Mouse (Mus musculus): ENCODE results near the gene Kbtbd8. TPM values are rescaled to one million over a fixed set of nuclear protein-coding genes. Genes with fewer than 3 reads are reported as not detected.

The Kbtbd8 gene
- polyA plus RNA-seq, 1 experiment from 2014 or later: 9.3 TPM

GRCm38 (mm10) chr6:95117614-95118541 is 838 bp downstream of the Kbtbd8 start:
- peak; percentile 98 for DNase-seq (ENCODE audit: low spot score)
- Histone ChIP-seq H3K9me3 (replicated peaks) (no peaks in the 10 kb centered on the region), H3K4me1 (peaks cover 23% of the 10 kb centered on the region), H3K27me3 (ENCODE audit: low read depth, poor library complexity, severe bottlenecking) (no peaks in the 10 kb centered on the region), H3K4me3 (peak overlapping the region; percentile 85), H3K36me3 (peaks cover 18% of the 10 kb centered on the region), H3K27ac (replicated peaks) (peak overlapping the region; percentile 92)
- WGBS: under 1% methylated on average over 86 of the region's 103 CpGs

- Histone ChIP-seq H3K4me1 (peaks cover 23% of the 10 kb centered on the region), H3K4me3 (no peak overlapping the region), H3K9me3 (replicated peaks) (no peaks in the 10 kb centered on the region), H3K27ac (replicated peaks) (no peak overlapping the region), H3K36me3 (peaks cover 33% of the 10 kb centered on the region), H3K27me3 (ENCODE audit: low read depth, poor library complexity, severe bottlenecking) (no peaks in the 10 kb centered on the region)
- WGBS: 89% methylated on average over 3 of the region's 3 CpGs
- DNase-seq (ENCODE audit: low spot score): no peak
Measured at GRCm38 (mm10) chr6:95119389-95119788, 2.3 kb downstream of the Kbtbd8 start.

GRCm38 (mm10) chr6:95149931-95150534 is 33.0 kb downstream of the Kbtbd8 start:
- 72% methylated on average over 6 of the region's 6 CpGs for WGBS
- H3K36me3 ChIP-seq: no peaks in the 10 kb centered on the region
- H3K4me1 ChIP-seq: 0 out of 2 replicates have a peak, but pooled peaks cover 2% of the 10 kb centered on the region
- H3K27ac ChIP-seq (replicated peaks): no peak overlapping the region
- no peaks in the 10 kb centered on the region for H3K9me3 ChIP-seq (replicated peaks)
- DNase-seq (ENCODE audit: low spot score): no peak
- H3K27me3 ChIP-seq (ENCODE audit: low read depth, poor library complexity, severe bottlenecking): no peaks in the 10 kb centered on the region
- H3K4me3 ChIP-seq: no peak overlapping the region

- Histone ChIP-seq H3K4me1 (0 out of 2 replicates have a peak, but pooled peaks cover 2% of the 10 kb centered on the region), H3K9me3 (replicated peaks) (no peaks in the 10 kb centered on the region), H3K27ac (replicated peaks) (no peak overlapping the region), H3K27me3 (ENCODE audit: low read depth, poor library complexity, severe bottlenecking) (no peaks in the 10 kb centered on the region), H3K36me3 (no peaks in the 10 kb centered on the region), H3K4me3 (no peak overlapping the region)
- DNase-seq (ENCODE audit: low spot score): no peak
- WGBS: 97% methylated on average over 4 of the region's 4 CpGs
Measured at GRCm38 (mm10) chr6:95150885-95151284, 33.8 kb downstream of the Kbtbd8 start.

- WGBS: 76% methylated on average over 2 of the region's 2 CpGs
- H3K27ac ChIP-seq (replicated peaks): no peak overlapping the region
- no peak overlapping the region for H3K4me3 ChIP-seq
- DNase-seq (ENCODE audit: low spot score): no peak
- H3K4me1 ChIP-seq: 0 out of 2 replicates have a peak, but pooled peaks cover 2% of the 10 kb centered on the region
- H3K36me3 ChIP-seq: no peaks in the 10 kb centered on the region
- 0 out of 2 replicates have a peak, but pooled peaks cover 5% of the 10 kb centered on the region for H3K9me3 ChIP-seq (replicated peaks)
- H3K27me3 ChIP-seq (ENCODE audit: low read depth, poor library complexity, severe bottlenecking): no peaks in the 10 kb centered on the region
Measured at GRCm38 (mm10) chr6:95151563-95151962, 34.5 kb downstream of the Kbtbd8 start.

- WGBS: 82% methylated on average over 4 of the region's 4 CpGs
- Histone ChIP-seq H3K27me3 (ENCODE audit: low read depth, poor library complexity, severe bottlenecking) (peaks cover 15% of the 10 kb centered on the region), H3K36me3 (no peaks in the 10 kb centered on the region), H3K4me3 (no peak overlapping the region), H3K27ac (replicated peaks) (no peak overlapping the region), H3K4me1 (peaks cover 20% of the 10 kb centered on the region), H3K9me3 (replicated peaks) (no peaks in the 10 kb centered on the region; the same call in 1 of the 2 replicates)
- DNase-seq (ENCODE audit: low spot score): no peak
Measured at GRCm38 (mm10) chr6:95163965-95164364, 46.9 kb downstream of the Kbtbd8 start.

GRCm38 (mm10) chr6:95165630-95166029 is 48.6 kb downstream of the Kbtbd8 start:
- Histone ChIP-seq H3K36me3 (no peaks in the 10 kb centered on the region), H3K27me3 (ENCODE audit: low read depth, poor library complexity, severe bottlenecking) (peaks cover 30% of the 10 kb centered on the region), H3K4me3 (no peak overlapping the region), H3K9me3 (replicated peaks) (no peaks in the 10 kb centered on the region; the same call in 1 of the 2 replicates), H3K27ac (replicated peaks) (no peak overlapping the region), H3K4me1 (peaks cover 32% of the 10 kb centered on the region)
- no peak for DNase-seq (ENCODE audit: low spot score)

GRCm38 (mm10) chr6:95167668-95168227 is 50.7 kb downstream of the Kbtbd8 start:
- no peak overlapping the region for H3K4me3 ChIP-seq
- no peaks in the 10 kb centered on the region for H3K36me3 ChIP-seq
- H3K27ac ChIP-seq (replicated peaks): peak overlapping the region; percentile 69
- WGBS: 10% methylated on average over 5 of the region's 5 CpGs
- H3K9me3 ChIP-seq (replicated peaks): no peaks in the 10 kb centered on the region; the same call in 1 of the 2 replicates
- peak; percentile 26 for DNase-seq (ENCODE audit: low spot score)
- peaks cover 51% of the 10 kb centered on the region for H3K27me3 ChIP-seq (ENCODE audit: low read depth, poor library complexity, severe bottlenecking)
- peaks cover 32% of the 10 kb centered on the region for H3K4me1 ChIP-seq

- Histone ChIP-seq H3K4me1 (peaks cover 42% of the 10 kb centered on the region), H3K9me3 (replicated peaks) (no peaks in the 10 kb centered on the region; the same call in 1 of the 2 replicates), H3K36me3 (no peaks in the 10 kb centered on the region), H3K27me3 (ENCODE audit: low read depth, poor library complexity, severe bottlenecking) (peaks cover 68% of the 10 kb centered on the region), H3K4me3 (no peak overlapping the region), H3K27ac (replicated peaks) (no peak overlapping the region)
- no peak for DNase-seq (ENCODE audit: low spot score)
- WGBS: 85% methylated on average over 6 of the region's 6 CpGs
Measured at GRCm38 (mm10) chr6:95169411-95169810, 52.4 kb downstream of the Kbtbd8 start.

- H3K27ac ChIP-seq (replicated peaks): peak overlapping the region; percentile 76
- no peaks in the 10 kb centered on the region for H3K9me3 ChIP-seq (replicated peaks)
- no peaks in the 10 kb centered on the region for H3K36me3 ChIP-seq
- peaks cover 89% of the 10 kb centered on the region for H3K27me3 ChIP-seq (ENCODE audit: low read depth, poor library complexity, severe bottlenecking)
- H3K4me3 ChIP-seq: no peak overlapping the region
- WGBS: 35% methylated on average over 9 of the region's 9 CpGs
- DNase-seq (ENCODE audit: low spot score): peak; percentile 48
- peaks cover 23% of the 10 kb centered on the region for H3K4me1 ChIP-seq
Measured at GRCm38 (mm10) chr6:95174311-95175143, 57.5 kb downstream of the Kbtbd8 start.
